Mouse (Mus musculus) cerebellum, adult 2 months (tissue): ENCODE measurements around the gene Smg6. TPM values are rescaled to one million over a fixed set of nuclear protein-coding genes. Genes with fewer than 3 reads are reported as not detected.

ENCODE experiments used
- DNase-seq, 2 experiments: peaks; one replicate each; pipeline ENCODE4 v3.0.0; 2021
- H3K27ac ChIP-seq: fragments of 200-500 bp; 2 replicates; pipeline ENCODE4 v1.5.1; 2012; ENCODE audit warnings: low read length, control low read depth, inconsistent platforms; ENCODE audit not compliant: insufficient read depth
- H3K27me3 ChIP-seq: fragments of 200-500 bp; 2 replicates; pipeline ENCODE4 v1.6.1; 2012; ENCODE audit warnings: inconsistent platforms, mild to moderate bottlenecking, low read length, moderate library complexity; ENCODE audit not compliant: control insufficient read depth, insufficient read depth
- H3K4me1 ChIP-seq: fragments of 200-500 bp; 2 replicates; pipeline ENCODE4 v1.6.1; 2011; ENCODE audit warnings: low read length; ENCODE audit not compliant: control insufficient read depth, insufficient read depth
- H3K4me3 ChIP-seq: fragments of 200-500 bp; replicated peaks from 2 replicates; pipeline ENCODE3; 2011; ENCODE audit warnings: mild to moderate bottlenecking, low read depth, low read length, control low read depth; ENCODE audit not compliant: insufficient read depth
- CTCF ChIP-seq: fragments of 200-500 bp; IDR thresholded peaks from 2 replicates; pipeline ENCODE4 v1.5.1; 2011; ENCODE audit warnings: low read depth, mild to moderate bottlenecking, control low read depth, low read length, moderate library complexity, borderline replicate concordance; ENCODE audit not compliant: insufficient read depth
- POLR2A ChIP-seq: fragments of 200-500 bp; IDR thresholded peaks from 2 replicates; pipeline ENCODE4 v1.6.1; 2011; ENCODE audit warnings: low read length, control low read depth, borderline replicate concordance; ENCODE audit not compliant: insufficient read depth
- WGBS: fragments of 180-500 bp; shearing (Covaris S2); methylation state at CpG from one replicate; pipeline ENCODE4 v1.1.7; 2018; 5-methylcytosine and 5-hydroxymethylcytosine counted together
- polyA plus RNA-seq: library from polyadenylated mRNA; depleted of rRNA; stranded (reverse); fragments of >200 nt; gene quantifications from 2 replicates; pipeline ENCODE4 v1.2.3, GENCODE M21; 2012

Gene Smg6
- polyA plus RNA-seq, 1 experiment = 31.1 TPM

GRCm38 (mm10) chr11:75158432-75158831 is 232.8 kb downstream of the Smg6 start:
- Histone ChIP-seq H3K4me1 (peaks cover 33% of the 10 kb centered on the region), H3K27me3 (no peaks in the 10 kb centered on the region), H3K27ac (no peak overlapping the region), H3K4me3 (no peak overlapping the region)
- no peak for TF ChIP-seq POLR2A
- TF ChIP-seq CTCF = no peak
- WGBS = 93% methylated on average over 14 of the region's 14 CpGs
- DNase-seq = no peak

GRCm38 (mm10) chr11:75159564-75159963 is 233.9 kb downstream of the Smg6 start:
- peaks cover 24% of the 10 kb centered on the region for H3K4me1 ChIP-seq
- no peak overlapping the region for H3K4me3 ChIP-seq
- DNase-seq = no peak
- H3K27me3 ChIP-seq = no peaks in the 10 kb centered on the region
- no peak for TF ChIP-seq POLR2A
- no peak for TF ChIP-seq CTCF
- no peak overlapping the region for H3K27ac ChIP-seq
- 62% methylated on average over 2 of the region's 2 CpGs for WGBS

- Histone ChIP-seq H3K27me3 (no peaks in the 10 kb centered on the region), H3K27ac (no peak overlapping the region), H3K4me1 (peaks cover 21% of the 10 kb centered on the region), H3K4me3 (no peak overlapping the region)
- no peak for TF ChIP-seq POLR2A
- TF ChIP-seq CTCF = no peak
- 76% methylated on average over 7 of the region's 7 CpGs for WGBS
- no peak for DNase-seq
Observed at GRCm38 (mm10) chr11:75160954-75161353, 235.3 kb downstream of the Smg6 start.

- no peak for DNase-seq
- Histone ChIP-seq H3K27ac (no peak overlapping the region), H3K4me3 (no peak overlapping the region), H3K27me3 (no peaks in the 10 kb centered on the region), H3K4me1 (peaks cover 16% of the 10 kb centered on the region)
- WGBS = 40% methylated on average over 4 of the region's 4 CpGs
- TF ChIP-seq POLR2A (no peak), CTCF (no peak)
Observed at GRCm38 (mm10) chr11:75161417-75162008, 235.9 kb downstream of the Smg6 start.

GRCm38 (mm10) chr11:75162591-75163080 is 237.0 kb downstream of the Smg6 start:
- DNase-seq = no peak
- peaks cover 5% of the 10 kb centered on the region; the same call in 1 of the 2 replicates for H3K4me1 ChIP-seq
- no peak overlapping the region for H3K27ac ChIP-seq
- WGBS = 90% methylated on average over 12 of the region's 12 CpGs
- no peak overlapping the region for H3K4me3 ChIP-seq
- TF ChIP-seq CTCF = no peak
- TF ChIP-seq POLR2A = no peak
- H3K27me3 ChIP-seq = no peaks in the 10 kb centered on the region

- Histone ChIP-seq H3K4me1 (peaks cover 5% of the 10 kb centered on the region; the same call in 1 of the 2 replicates), H3K4me3 (no peak overlapping the region), H3K27me3 (no peaks in the 10 kb centered on the region), H3K27ac (no peak overlapping the region)
- no peak for DNase-seq
- TF ChIP-seq POLR2A (no peak), CTCF (no peak)
- 91% methylated on average over 6 of the region's 6 CpGs for whole genome bisulfite sequencing
Observed at GRCm38 (mm10) chr11:75163379-75163778, 237.8 kb downstream of the Smg6 start.

GRCm38 (mm10) chr11:75164051-75164450 is 238.4 kb downstream of the Smg6 start:
- WGBS = 77% methylated on average over 2 of the region's 2 CpGs
- TF ChIP-seq POLR2A = no peak
- Histone ChIP-seq H3K4me1 (peaks cover 5% of the 10 kb centered on the region; the same call in 1 of the 2 replicates), H3K27ac (no peak overlapping the region), H3K27me3 (no peaks in the 10 kb centered on the region), H3K4me3 (no peak overlapping the region)
- DNase-seq = no peak

- TF ChIP-seq POLR2A (no peak), CTCF (no peak)
- H3K27me3 ChIP-seq = no peaks in the 10 kb centered on the region
- DNase-seq = no peak
- WGBS = 56% methylated on average over 15 of the region's 15 CpGs
- peaks cover 8% of the 10 kb centered on the region; the same call in 1 of the 2 replicates for H3K4me1 ChIP-seq
- H3K4me3 ChIP-seq = no peak overlapping the region
- H3K27ac ChIP-seq = no peak overlapping the region
Observed at GRCm38 (mm10) chr11:75164750-75165149, 239.1 kb downstream of the Smg6 start.
